Mouse (Mus musculus): ENCODE data around the gene Foxn3. TPM values are rescaled to one million over a fixed set of nuclear protein-coding genes. Genes with fewer than 3 reads are reported as not detected.
A peak's percentile ranks its signal among the peaks of the same experiment; 100 is the strongest.

Gene Foxn3
- polyA plus RNA-seq, 1 experiment from 2014 or later: 93.4 TPM

DNA sequence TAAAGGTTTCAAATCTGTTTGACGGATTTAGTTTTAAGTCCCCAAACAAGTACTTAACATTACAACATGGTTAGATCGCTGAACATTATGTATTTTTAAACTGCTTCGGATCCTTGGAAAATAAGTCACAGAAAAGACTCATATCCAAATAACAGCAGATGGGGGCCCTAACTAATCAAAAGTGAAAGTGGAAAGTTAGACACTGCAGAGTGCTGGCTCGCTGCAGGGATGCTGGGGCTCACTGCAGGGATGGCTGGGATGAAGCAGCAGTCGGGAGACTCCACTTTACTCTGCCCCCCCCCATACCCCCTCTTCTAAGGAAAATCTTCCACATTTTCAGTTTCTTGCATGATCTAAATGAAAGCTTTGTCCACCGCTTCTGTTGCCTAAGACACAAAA lies 156.1 kb downstream of the Foxn3 start:
- Histone ChIP-seq H3K27me3 (ENCODE audit: control insufficient read depth, insufficient read depth, low read length) (no peaks in the 10 kb centered on the region), H3K36me3 (ENCODE audit: control insufficient read depth, insufficient read depth, low read length) (no peaks in the 10 kb centered on the region), H3K9me3 (ENCODE audit: control insufficient read depth, low read depth, low read length) (no peaks in the 10 kb centered on the region; the same call in 1 of the 2 replicates), H3K4me3 (ENCODE audit: low read depth, low read length) (peak overlapping the region; percentile 11), H3K4me1 (ENCODE audit: control insufficient read depth, insufficient read depth, low read length) (0 out of 2 replicates have a peak, but pooled peaks cover 6% of the 10 kb centered on the region), H3K4me2 (replicated peaks; ENCODE audit: low read depth, low read length) (peak overlapping the region; percentile 40), H3K27ac (ENCODE audit: low read length) (peak overlapping the region; percentile 58; the same call in 1 of the 2 replicates), H3K9ac (replicated peaks; ENCODE audit: low read depth, low read length) (no peak overlapping the region)
- 31% methylated on average over 6 of the region's 6 CpGs for WGBS
- no peak for ATAC-seq (ENCODE audit: insufficient number of reproducible peaks, insufficient read depth, low FRiP score, low read depth)

GRCm38 (mm10) chr12:99406697-99407317 lies 156.6 kb downstream of the Foxn3 start:
- Histone ChIP-seq H3K27me3 (ENCODE audit: control insufficient read depth, insufficient read depth, low read length) (no peaks in the 10 kb centered on the region), H3K36me3 (ENCODE audit: control insufficient read depth, insufficient read depth, low read length) (no peaks in the 10 kb centered on the region), H3K4me3 (ENCODE audit: low read depth, low read length) (peak overlapping the region; percentile 11), H3K4me2 (replicated peaks; ENCODE audit: low read depth, low read length) (peak overlapping the region; percentile 40), H3K9ac (replicated peaks; ENCODE audit: low read depth, low read length) (no peak overlapping the region), H3K9me3 (ENCODE audit: control insufficient read depth, low read depth, low read length) (no peaks in the 10 kb centered on the region; the same call in 1 of the 2 replicates), H3K4me1 (ENCODE audit: control insufficient read depth, insufficient read depth, low read length) (0 out of 2 replicates have a peak, but pooled peaks cover 6% of the 10 kb centered on the region), H3K27ac (ENCODE audit: low read length) (peak overlapping the region; percentile 58; the same call in 1 of the 2 replicates)
- no peak for ATAC-seq (ENCODE audit: insufficient number of reproducible peaks, insufficient read depth, low FRiP score, low read depth)
- 22% methylated on average over 15 of the region's 15 CpGs for WGBS

DNA sequence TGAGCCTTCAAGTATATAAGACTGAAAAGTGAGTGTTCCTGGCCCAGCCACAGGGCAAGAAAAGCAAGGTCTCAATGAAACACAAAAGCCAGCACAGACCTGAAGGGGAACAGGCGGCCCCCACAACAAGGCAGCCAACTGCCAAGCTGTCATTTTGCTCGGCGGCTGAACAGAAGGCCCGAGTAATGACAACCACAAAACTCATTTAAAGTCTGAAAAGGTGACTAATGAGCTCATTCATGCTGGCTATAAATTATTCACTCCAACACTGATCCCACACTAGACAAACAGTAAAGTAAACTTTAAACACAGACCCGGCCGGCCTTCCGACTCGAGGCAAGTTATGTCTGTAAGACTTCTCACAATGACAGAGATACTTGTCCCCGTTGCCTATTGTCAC lies 157.1 kb downstream of the Foxn3 start:
- Histone ChIP-seq H3K9me3 (ENCODE audit: control insufficient read depth, low read depth, low read length) (no peaks in the 10 kb centered on the region; the same call in 1 of the 2 replicates), H3K4me1 (ENCODE audit: control insufficient read depth, insufficient read depth, low read length) (0 out of 2 replicates have a peak, but pooled peaks cover 6% of the 10 kb centered on the region), H3K9ac (replicated peaks; ENCODE audit: low read depth, low read length) (no peak overlapping the region), H3K27ac (ENCODE audit: low read length) (peak overlapping the region; percentile 4; the same call in 1 of the 2 replicates), H3K4me3 (ENCODE audit: low read depth, low read length) (no peak overlapping the region), H3K36me3 (ENCODE audit: control insufficient read depth, insufficient read depth, low read length) (no peaks in the 10 kb centered on the region), H3K4me2 (replicated peaks; ENCODE audit: low read depth, low read length) (0 out of 2 replicates have a peak overlapping the region, but pooled peaks have one; percentile 40), H3K27me3 (ENCODE audit: control insufficient read depth, insufficient read depth, low read length) (no peaks in the 10 kb centered on the region)
- WGBS: 13% methylated on average over 9 of the region's 9 CpGs
- ATAC-seq (ENCODE audit: insufficient number of reproducible peaks, insufficient read depth, low FRiP score, low read depth): peak; percentile 67; the same call in 1 of the 2 replicates

GRCm38 (mm10) chr12:99405401-99405800 lies 158.0 kb downstream of the Foxn3 start:
- H3K9me3 ChIP-seq (ENCODE audit: control insufficient read depth, low read depth, low read length): no peaks in the 10 kb centered on the region; the same call in 1 of the 2 replicates
- 0 out of 2 replicates have a peak, but pooled peaks cover 6% of the 10 kb centered on the region for H3K4me1 ChIP-seq (ENCODE audit: control insufficient read depth, insufficient read depth, low read length)
- H3K27me3 ChIP-seq (ENCODE audit: control insufficient read depth, insufficient read depth, low read length): no peaks in the 10 kb centered on the region
- H3K36me3 ChIP-seq (ENCODE audit: control insufficient read depth, insufficient read depth, low read length): no peaks in the 10 kb centered on the region
- no peak overlapping the region for H3K9ac ChIP-seq (replicated peaks; ENCODE audit: low read depth, low read length)
- no peak overlapping the region for H3K27ac ChIP-seq (ENCODE audit: low read length)
- H3K4me2 ChIP-seq (replicated peaks; ENCODE audit: low read depth, low read length): no peak overlapping the region
- 76% methylated on average over 4 of the region's 4 CpGs for WGBS
- H3K4me3 ChIP-seq (ENCODE audit: low read depth, low read length): no peak overlapping the region
- ATAC-seq (ENCODE audit: insufficient number of reproducible peaks, insufficient read depth, low FRiP score, low read depth): no peak

DNA sequence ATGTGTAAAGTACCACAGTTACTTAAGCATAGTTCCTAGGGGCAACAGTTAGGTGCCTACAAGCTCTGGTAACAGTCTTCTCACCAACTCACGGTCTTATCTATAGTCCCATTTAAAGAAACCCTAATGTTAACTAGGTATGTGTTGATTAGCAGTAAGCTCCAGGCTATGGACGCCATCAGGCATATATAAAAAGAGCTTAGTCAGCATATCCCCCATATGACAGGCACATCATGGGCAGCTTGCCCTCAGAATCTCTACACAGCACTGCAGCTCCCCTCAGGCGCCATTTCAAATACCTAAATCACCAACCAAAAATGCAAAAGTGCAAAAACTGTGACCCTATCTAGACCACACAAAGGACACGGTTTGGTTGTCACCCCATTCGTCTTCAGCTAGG lies 160.4 kb downstream of the Foxn3 start:
- no peak overlapping the region for H3K4me2 ChIP-seq (replicated peaks; ENCODE audit: low read depth, low read length)
- H3K36me3 ChIP-seq (ENCODE audit: control insufficient read depth, insufficient read depth, low read length): no peaks in the 10 kb centered on the region
- H3K27ac ChIP-seq (ENCODE audit: low read length): no peak overlapping the region
- H3K9me3 ChIP-seq (ENCODE audit: control insufficient read depth, low read depth, low read length): no peaks in the 10 kb centered on the region; the same call in 1 of the 2 replicates
- ATAC-seq (ENCODE audit: insufficient number of reproducible peaks, insufficient read depth, low FRiP score, low read depth): no peak
- H3K4me1 ChIP-seq (ENCODE audit: control insufficient read depth, insufficient read depth, low read length): 0 out of 2 replicates have a peak, but pooled peaks cover 6% of the 10 kb centered on the region
- H3K4me3 ChIP-seq (ENCODE audit: low read depth, low read length): no peak overlapping the region
- H3K27me3 ChIP-seq (ENCODE audit: control insufficient read depth, insufficient read depth, low read length): no peaks in the 10 kb centered on the region
- H3K9ac ChIP-seq (replicated peaks; ENCODE audit: low read depth, low read length): no peak overlapping the region
- 92% methylated on average over 5 of the region's 5 CpGs for WGBS

DNA sequence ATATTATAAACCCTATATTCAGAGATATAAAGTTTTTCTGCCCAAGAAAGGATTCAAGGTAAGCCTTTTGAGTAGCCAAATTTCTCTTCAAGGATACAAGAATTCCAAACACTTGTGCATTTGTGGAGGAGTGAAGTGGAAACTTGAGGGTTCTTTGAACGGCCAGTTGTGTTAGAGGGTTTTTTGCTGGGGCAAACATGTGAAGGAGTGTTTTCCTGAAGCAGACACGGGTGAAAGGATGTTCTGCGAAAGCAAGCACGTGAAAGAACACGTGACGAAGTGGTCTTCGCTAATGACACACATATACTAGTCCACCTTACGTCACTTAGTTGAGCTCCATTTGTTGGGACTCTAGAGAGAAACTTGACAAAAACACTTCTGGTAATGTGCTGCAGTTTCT lies 162.5 kb downstream of the Foxn3 start:
- WGBS: 91% methylated on average over 8 of the region's 8 CpGs
- no peak overlapping the region for H3K4me3 ChIP-seq (ENCODE audit: low read depth, low read length)

GRCm38 (mm10) chr12:99399575-99399974 lies 163.8 kb downstream of the Foxn3 start:
- no peaks in the 10 kb centered on the region; the same call in 1 of the 2 replicates for H3K9me3 ChIP-seq (ENCODE audit: control insufficient read depth, low read depth, low read length)
- H3K4me2 ChIP-seq (replicated peaks; ENCODE audit: low read depth, low read length): no peak overlapping the region
- H3K36me3 ChIP-seq (ENCODE audit: control insufficient read depth, insufficient read depth, low read length): no peaks in the 10 kb centered on the region
- ATAC-seq (ENCODE audit: insufficient number of reproducible peaks, insufficient read depth, low FRiP score, low read depth): no peak
- H3K4me1 ChIP-seq (ENCODE audit: control insufficient read depth, insufficient read depth, low read length): no peaks in the 10 kb centered on the region
- 61% methylated on average over 4 of the region's 4 CpGs for WGBS
- no peak overlapping the region for H3K27ac ChIP-seq (ENCODE audit: low read length)
- no peak overlapping the region for H3K4me3 ChIP-seq (ENCODE audit: low read depth, low read length)
- no peaks in the 10 kb centered on the region for H3K27me3 ChIP-seq (ENCODE audit: control insufficient read depth, insufficient read depth, low read length)
- H3K9ac ChIP-seq (replicated peaks; ENCODE audit: low read depth, low read length): no peak overlapping the region

More for the DNA sequence above, 162.5 kb downstream of the Foxn3 start:
- Histone ChIP-seq H3K4me2 (replicated peaks; ENCODE audit: low read depth, low read length) (no peak overlapping the region), H3K9me3 (ENCODE audit: control insufficient read depth, low read depth, low read length) (no peaks in the 10 kb centered on the region; the same call in 1 of the 2 replicates), H3K27ac (ENCODE audit: low read length) (no peak overlapping the region), H3K4me1 (ENCODE audit: control insufficient read depth, insufficient read depth, low read length) (no peaks in the 10 kb centered on the region), H3K36me3 (ENCODE audit: control insufficient read depth, insufficient read depth, low read length) (no peaks in the 10 kb centered on the region), H3K9ac (replicated peaks; ENCODE audit: low read depth, low read length) (no peak overlapping the region), H3K27me3 (ENCODE audit: control insufficient read depth, insufficient read depth, low read length) (no peaks in the 10 kb centered on the region)
- ATAC-seq (ENCODE audit: insufficient number of reproducible peaks, insufficient read depth, low FRiP score, low read depth): no peak

- H3K36me3 ChIP-seq (ENCODE audit: control insufficient read depth, insufficient read depth, low read length): no peaks in the 10 kb centered on the region
- no peak overlapping the region for H3K27ac ChIP-seq (ENCODE audit: low read length)
- H3K4me1 ChIP-seq (ENCODE audit: control insufficient read depth, insufficient read depth, low read length): peaks cover 5% of the 10 kb centered on the region; the same call in 1 of the 2 replicates
- no peak overlapping the region for H3K9ac ChIP-seq (replicated peaks; ENCODE audit: low read depth, low read length)
- 75% methylated on average over 1 of the region's 1 CpGs for WGBS
- no peak overlapping the region for H3K4me2 ChIP-seq (replicated peaks; ENCODE audit: low read depth, low read length)
- H3K27me3 ChIP-seq (ENCODE audit: control insufficient read depth, insufficient read depth, low read length): no peaks in the 10 kb centered on the region
- ATAC-seq (ENCODE audit: insufficient number of reproducible peaks, insufficient read depth, low FRiP score, low read depth): no peak
- H3K4me3 ChIP-seq (ENCODE audit: low read depth, low read length): no peak overlapping the region
- H3K9me3 ChIP-seq (ENCODE audit: control insufficient read depth, low read depth, low read length): no peaks in the 10 kb centered on the region
These were observed 166.9 kb downstream of the Foxn3 start for GRCm38 (mm10) chr12:99396461-99396860.
